Mouse (Mus musculus): ENCODE measurements around the gene Ddx23.

DNA sequence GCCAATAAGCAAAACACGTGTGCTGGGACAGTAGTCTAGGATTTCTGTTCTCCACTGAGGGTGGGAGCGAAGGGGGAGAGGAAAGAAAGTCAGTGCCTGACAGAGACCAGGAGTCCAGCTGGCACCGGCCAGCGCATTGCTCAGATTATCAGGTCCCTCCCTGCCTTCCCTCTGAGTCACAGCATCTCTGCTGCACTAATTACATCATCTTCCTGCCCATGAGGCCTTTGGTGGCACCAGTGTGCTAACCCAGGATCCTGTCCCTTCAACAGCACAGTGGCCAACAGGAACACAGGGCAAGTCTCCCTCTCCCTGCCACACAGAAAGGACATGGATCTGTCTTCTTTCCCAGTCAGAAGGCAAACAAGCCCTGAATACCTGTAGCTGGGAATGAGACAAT lies 9.9 kb upstream of the Ddx23 start:
- TF ChIP-seq GATA1 (IDR thresholded peaks at IDR 0.05; ENCODE audit: borderline replicate concordance, low read length), result no peak
- TF ChIP-seq FLI1 (IDR thresholded peaks at IDR 0.05; ENCODE audit: low read length), result no peak

Data from megakaryocyte, embryonic 14.5 days (primary cell).